Mouse (Mus musculus): Measurements from ENCODE around the gene Nr2f6. TPM values are rescaled to one million over a fixed set of nuclear protein-coding genes. Genes with fewer than 3 reads are reported as not detected.
A peak's percentile ranks its signal among the peaks of the same experiment; 100 is the strongest.

Nr2f6 gene
- polyA plus RNA-seq, 1 experiment from 2014 or later: 62.4 TPM

DNA sequence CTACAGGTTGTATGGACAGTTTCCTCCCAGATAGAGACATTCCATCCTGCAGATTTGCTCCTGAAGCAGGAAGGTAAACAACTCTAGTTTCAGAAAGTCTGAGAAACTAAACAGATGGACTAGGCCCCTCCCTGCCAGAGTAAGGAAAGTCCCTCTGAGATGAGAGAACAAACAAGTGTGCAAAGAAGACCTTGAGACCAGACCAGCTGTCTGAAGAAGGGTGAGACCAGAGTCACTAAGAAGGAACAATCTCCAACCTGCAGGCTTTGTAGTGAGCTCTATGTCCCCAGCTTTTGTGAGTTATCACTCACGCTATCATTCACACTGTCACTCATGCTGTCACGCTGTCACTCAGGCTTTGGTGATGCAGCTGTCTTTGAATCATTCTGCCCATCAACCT lies 9.9 kb upstream of the Nr2f6 start:
- ATAC-seq (ENCODE audit: insufficient number of reproducible peaks, insufficient read depth, low FRiP score, low read depth): no peak
- no peak overlapping the region for H3K4me3 ChIP-seq (ENCODE audit: control insufficient read depth in 1 of 2, insufficient read depth in 1 of 2, low read depth in 1 of 2, low read length in 2 of 2)
- H3K4me1 ChIP-seq (ENCODE audit: control insufficient read depth in 2 of 2, insufficient read depth in 2 of 2, low read length in 2 of 2): peaks cover 5 to 7% of the 10 kb centered on the region in 2 experiments; a peak in 2 of 4 replicates
- H3K9me3 ChIP-seq (ENCODE audit: control insufficient read depth, low read length): no peaks in the 10 kb centered on the region
- WGBS: 80% methylated on average over 2 of the region's 2 CpGs
- no peaks in the 10 kb centered on the region for H3K36me3 ChIP-seq (ENCODE audit: control insufficient read depth, insufficient read depth, low read length)
- H3K27me3 ChIP-seq (ENCODE audit: control insufficient read depth, insufficient read depth, low read length): no peaks in the 10 kb centered on the region
- H3K27ac ChIP-seq (replicated peaks in 1 of 2; ENCODE audit: control insufficient read depth in 1 of 2, insufficient read depth in 1 of 2, low read depth in 2 of 2, low read length in 2 of 2): no peak overlapping the region
- no peak overlapping the region for H3K9ac ChIP-seq (ENCODE audit: low read length)
- no peak overlapping the region for H3K4me2 ChIP-seq (ENCODE audit: low read length)

- 36% methylated on average over 1 of the region's 1 CpGs for WGBS
- ATAC-seq (ENCODE audit: insufficient number of reproducible peaks, insufficient read depth, low FRiP score, low read depth): no peak
Observed at GRCm38 (mm10) chr8:71388267-71388666, 6.5 kb upstream of the Nr2f6 start.

DNA sequence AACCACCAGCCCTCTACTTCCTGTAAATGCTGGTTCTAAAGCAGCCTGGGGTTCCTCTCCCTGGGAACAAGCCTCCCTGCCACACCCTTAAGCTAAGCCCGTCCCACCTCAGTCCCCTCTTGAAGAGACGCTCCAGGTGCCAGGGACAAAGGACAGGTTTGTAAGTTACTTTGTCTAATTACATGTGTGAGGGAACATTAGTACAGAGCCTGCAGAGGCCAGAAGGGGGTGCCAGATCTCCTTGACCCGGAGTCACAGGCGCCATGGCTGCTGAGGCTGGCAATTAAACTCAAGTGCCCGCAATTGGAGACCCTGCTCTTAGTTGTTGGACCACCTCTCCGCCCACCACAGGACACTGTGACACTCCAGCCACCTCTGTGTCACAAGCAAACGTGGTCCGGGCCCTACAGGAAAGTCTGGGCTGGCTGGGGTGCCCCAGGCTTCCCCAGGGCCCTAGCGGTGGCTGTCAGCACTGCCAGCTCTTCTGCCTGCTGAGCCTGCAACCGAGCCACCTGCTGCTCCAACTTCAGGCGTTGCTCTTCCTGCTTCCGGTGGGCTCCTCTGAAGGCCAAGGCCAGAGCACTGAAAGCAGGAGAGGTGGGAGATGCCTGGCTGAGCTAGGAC lies 3.6 kb upstream of the Nr2f6 start:
- Histone ChIP-seq H3K4me1 (ENCODE audit: control insufficient read depth in 2 of 2, insufficient read depth in 2 of 2, low read length in 2 of 2) (peaks cover 0 to 13% of the 10 kb centered on the region in 2 experiments; a peak in 3 of 4 replicates), H3K9me3 (ENCODE audit: control insufficient read depth, low read length) (no peaks in the 10 kb centered on the region), H3K27me3 (ENCODE audit: control insufficient read depth, insufficient read depth, low read length) (no peaks in the 10 kb centered on the region), H3K4me2 (ENCODE audit: low read length) (no peak overlapping the region), H3K4me3 (ENCODE audit: control insufficient read depth in 1 of 2, insufficient read depth in 1 of 2, low read depth in 1 of 2, low read length in 2 of 2) (no peak overlapping the region), H3K27ac (replicated peaks in 1 of 2; ENCODE audit: control insufficient read depth in 1 of 2, insufficient read depth in 1 of 2, low read depth in 2 of 2, low read length in 2 of 2) (no peak overlapping the region), H3K9ac (ENCODE audit: low read length) (no peak overlapping the region), H3K36me3 (ENCODE audit: control insufficient read depth, insufficient read depth, low read length) (no peaks in the 10 kb centered on the region)
- ATAC-seq (ENCODE audit: insufficient number of reproducible peaks, insufficient read depth, low FRiP score, low read depth): no peak
- WGBS: 68% methylated on average over 12 of the region's 12 CpGs

More at GRCm38 (mm10) chr8:71388267-71388666, 6.5 kb upstream of the Nr2f6 start:
- Histone ChIP-seq H3K36me3 (ENCODE audit: control insufficient read depth, insufficient read depth, low read length) (no peaks in the 10 kb centered on the region), H3K27me3 (ENCODE audit: control insufficient read depth, insufficient read depth, low read length) (no peaks in the 10 kb centered on the region), H3K9me3 (ENCODE audit: control insufficient read depth, low read length) (no peaks in the 10 kb centered on the region), H3K27ac (replicated peaks in 1 of 2; ENCODE audit: control insufficient read depth in 1 of 2, insufficient read depth in 1 of 2, low read depth in 2 of 2, low read length in 2 of 2) (no peak overlapping the region), H3K4me2 (ENCODE audit: low read length) (no peak overlapping the region), H3K4me3 (ENCODE audit: control insufficient read depth in 1 of 2, insufficient read depth in 1 of 2, low read depth in 1 of 2, low read length in 2 of 2) (no peak overlapping the region), H3K4me1 (ENCODE audit: control insufficient read depth in 2 of 2, insufficient read depth in 2 of 2, low read length in 2 of 2) (peaks cover 0 to 3% of the 10 kb centered on the region in 2 experiments; a peak in 3 of 4 replicates), H3K9ac (ENCODE audit: low read length) (no peak overlapping the region)

DNA sequence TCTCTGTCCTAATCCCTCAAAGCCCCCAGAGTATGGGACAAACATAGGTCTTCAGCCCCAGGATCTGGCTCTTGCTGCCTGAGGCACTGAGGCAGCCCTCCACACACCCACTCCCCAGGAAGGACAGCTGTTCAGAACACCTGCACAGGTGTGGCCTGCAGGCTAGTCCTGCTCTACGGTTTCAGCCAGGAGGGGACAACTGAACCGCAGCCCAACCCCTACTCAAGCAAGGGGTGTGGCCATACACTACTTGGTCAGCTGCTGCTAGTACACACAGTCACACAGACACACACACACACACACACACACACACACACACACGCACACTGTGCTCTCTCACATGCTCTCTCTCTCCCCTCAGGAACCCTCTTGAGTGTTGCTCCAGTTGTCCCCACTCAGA lies 2.1 kb upstream of the Nr2f6 start:
- H3K4me1 ChIP-seq (ENCODE audit: control insufficient read depth in 2 of 2, insufficient read depth in 2 of 2, low read length in 2 of 2): peaks cover 9 to 26% of the 10 kb centered on the region in 2 experiments
- no peak overlapping the region for H3K9ac ChIP-seq (ENCODE audit: low read length)
- WGBS: 68% methylated on average over 3 of the region's 3 CpGs
- no peak for ATAC-seq (ENCODE audit: insufficient number of reproducible peaks, insufficient read depth, low FRiP score, low read depth)
- no peak overlapping the region for H3K4me2 ChIP-seq (ENCODE audit: low read length)
- no peak overlapping the region for H3K27ac ChIP-seq (replicated peaks in 1 of 2; ENCODE audit: control insufficient read depth in 1 of 2, insufficient read depth in 1 of 2, low read depth in 2 of 2, low read length in 2 of 2)
- H3K36me3 ChIP-seq (ENCODE audit: control insufficient read depth, insufficient read depth, low read length): no peaks in the 10 kb centered on the region
- H3K27me3 ChIP-seq (ENCODE audit: control insufficient read depth, insufficient read depth, low read length): no peaks in the 10 kb centered on the region
- no peaks in the 10 kb centered on the region for H3K9me3 ChIP-seq (ENCODE audit: control insufficient read depth, low read length)
- no peak overlapping the region for H3K4me3 ChIP-seq (ENCODE audit: control insufficient read depth in 1 of 2, insufficient read depth in 1 of 2, low read depth in 1 of 2, low read length in 2 of 2)

DNA sequence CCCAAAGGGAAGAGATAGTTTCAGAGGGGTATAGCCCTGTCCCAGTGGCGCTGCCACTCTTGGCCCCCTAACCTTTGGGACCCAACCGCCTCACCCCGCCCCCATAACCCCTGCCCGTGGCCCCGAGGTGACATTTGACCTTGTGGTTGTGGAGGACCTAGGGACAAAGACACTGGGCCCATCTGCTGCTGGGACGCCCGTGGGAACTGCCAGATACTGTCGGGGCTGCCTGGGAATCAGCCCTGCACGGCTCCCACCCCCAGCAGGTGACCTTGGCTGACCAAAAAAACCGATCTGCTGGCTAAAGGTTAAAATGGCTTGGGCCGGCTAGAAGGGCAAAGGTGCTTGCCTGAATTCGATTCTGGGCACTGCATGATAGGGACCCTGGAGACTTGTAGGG lies 1.6 kb upstream of the Nr2f6 start:
- H3K9me3 ChIP-seq (ENCODE audit: control insufficient read depth, low read length): no peaks in the 10 kb centered on the region
- peaks cover 9 to 29% of the 10 kb centered on the region in 2 experiments for H3K4me1 ChIP-seq (ENCODE audit: control insufficient read depth in 2 of 2, insufficient read depth in 2 of 2, low read length in 2 of 2)
- no peaks in the 10 kb centered on the region for H3K27me3 ChIP-seq (ENCODE audit: control insufficient read depth, insufficient read depth, low read length)
- peaks cover 3% of the 10 kb centered on the region for H3K36me3 ChIP-seq (ENCODE audit: control insufficient read depth, insufficient read depth, low read length)
- H3K9ac ChIP-seq (ENCODE audit: low read length): no peak overlapping the region
- 36% methylated on average over 12 of the region's 12 CpGs for WGBS
- no peak for ATAC-seq (ENCODE audit: insufficient number of reproducible peaks, insufficient read depth, low FRiP score, low read depth)
- H3K4me3 ChIP-seq (ENCODE audit: control insufficient read depth in 1 of 2, insufficient read depth in 1 of 2, low read depth in 1 of 2, low read length in 2 of 2): no peak overlapping the region
- H3K4me2 ChIP-seq (ENCODE audit: low read length): no peak overlapping the region
- 0 out of 4 replicates have a peak overlapping the region, but pooled peaks of 1 of the 2 experiments have one; percentile 87 for H3K27ac ChIP-seq (replicated peaks in 1 of 2; ENCODE audit: control insufficient read depth in 1 of 2, insufficient read depth in 1 of 2, low read depth in 2 of 2, low read length in 2 of 2)

DNA sequence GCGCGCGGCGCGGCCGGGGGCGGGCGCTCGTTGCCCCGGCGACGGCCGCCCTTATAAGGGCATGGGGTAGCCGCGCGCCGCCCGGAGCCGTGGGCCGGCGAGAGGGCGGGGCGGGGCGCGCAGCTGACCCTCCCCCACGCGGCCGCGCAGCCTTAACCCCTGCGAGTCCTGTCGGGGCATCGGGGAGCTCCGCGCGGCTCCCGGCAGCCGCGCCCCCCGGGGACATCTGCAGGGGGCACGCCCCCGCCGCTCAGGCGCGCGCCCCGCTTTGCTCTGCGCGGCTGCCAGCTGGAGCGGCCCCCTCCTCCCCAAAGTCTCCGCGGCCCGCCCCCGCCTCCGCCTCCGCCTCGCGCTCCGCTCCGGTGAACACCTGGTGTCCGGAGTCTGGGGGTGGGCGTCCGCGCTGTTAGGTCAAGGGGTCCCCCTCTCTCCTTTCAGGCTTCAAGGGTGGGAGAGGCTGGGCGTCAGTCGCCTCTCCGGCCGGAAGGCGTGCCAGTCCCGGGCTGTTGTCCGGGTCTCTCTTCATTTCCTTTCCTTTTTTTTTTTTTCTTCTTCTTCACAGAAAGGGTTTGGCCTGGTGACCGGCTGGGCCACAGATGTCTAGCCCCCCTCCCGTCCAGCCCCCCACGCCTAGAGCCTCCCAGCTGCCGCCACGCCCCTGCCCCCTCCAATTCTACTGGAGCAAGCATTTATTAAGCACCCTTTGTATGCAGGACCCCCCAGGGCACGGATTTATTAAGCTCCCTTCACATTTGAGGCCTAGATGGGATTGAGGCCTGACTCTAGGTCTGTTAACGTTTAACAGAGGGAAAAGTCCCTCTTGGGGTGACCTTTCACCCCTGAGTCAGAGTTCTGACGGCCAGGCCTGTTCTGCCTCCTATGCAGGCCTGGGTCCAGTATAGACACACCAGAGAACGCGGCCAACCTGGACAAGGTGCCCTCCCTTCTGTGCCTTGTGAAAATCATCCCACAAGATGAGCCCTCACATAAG lies 506 bp upstream of the Nr2f6 start:
- Histone ChIP-seq H3K4me2 (ENCODE audit: low read length) (peak overlapping the region; percentile 98), H3K36me3 (ENCODE audit: control insufficient read depth, insufficient read depth, low read length) (peaks cover 14% of the 10 kb centered on the region), H3K4me1 (ENCODE audit: control insufficient read depth in 2 of 2, insufficient read depth in 2 of 2, low read length in 2 of 2) (peaks cover 9 to 29% of the 10 kb centered on the region in 2 experiments), H3K27me3 (ENCODE audit: control insufficient read depth, insufficient read depth, low read length) (no peaks in the 10 kb centered on the region), H3K27ac (replicated peaks in 1 of 2; ENCODE audit: control insufficient read depth in 1 of 2, insufficient read depth in 1 of 2, low read depth in 2 of 2, low read length in 2 of 2) (peak overlapping the region; percentile 79 to 87), H3K4me3 (ENCODE audit: control insufficient read depth in 1 of 2, insufficient read depth in 1 of 2, low read depth in 1 of 2, low read length in 2 of 2) (peak overlapping the region; percentile 88 to 90), H3K9ac (ENCODE audit: low read length) (peak overlapping the region; percentile 94), H3K9me3 (ENCODE audit: control insufficient read depth, low read length) (no peaks in the 10 kb centered on the region)
- peak; percentile 93 for ATAC-seq (ENCODE audit: insufficient number of reproducible peaks, insufficient read depth, low FRiP score, low read depth)
- WGBS: 5% methylated on average over 59 of the region's 80 CpGs

GRCm38 (mm10) chr8:71380178-71381171 lies 1.3 kb downstream of the Nr2f6 start:
- H3K9me3 ChIP-seq (ENCODE audit: control insufficient read depth, low read length): no peaks in the 10 kb centered on the region
- peaks cover 17 to 44% of the 10 kb centered on the region in 2 experiments for H3K4me1 ChIP-seq (ENCODE audit: control insufficient read depth in 2 of 2, insufficient read depth in 2 of 2, low read length in 2 of 2)
- peak overlapping the region; percentile 98 for H3K4me2 ChIP-seq (ENCODE audit: low read length)
- peak overlapping the region; percentile 18 to 87; a peak in 2 of 4 replicates for H3K27ac ChIP-seq (replicated peaks in 1 of 2; ENCODE audit: control insufficient read depth in 1 of 2, insufficient read depth in 1 of 2, low read depth in 2 of 2, low read length in 2 of 2)
- H3K36me3 ChIP-seq (ENCODE audit: control insufficient read depth, insufficient read depth, low read length): peaks cover 30% of the 10 kb centered on the region
- H3K4me3 ChIP-seq (ENCODE audit: control insufficient read depth in 1 of 2, insufficient read depth in 1 of 2, low read depth in 1 of 2, low read length in 2 of 2): peak overlapping the region; percentile 88 to 90
- 2% methylated on average over 72 of the region's 72 CpGs for WGBS
- no peak for ATAC-seq (ENCODE audit: insufficient number of reproducible peaks, insufficient read depth, low FRiP score, low read depth)
- H3K9ac ChIP-seq (ENCODE audit: low read length): peak overlapping the region; percentile 94
- H3K27me3 ChIP-seq (ENCODE audit: control insufficient read depth, insufficient read depth, low read length): no peaks in the 10 kb centered on the region
